Comparison of ENCODE assay signal across 7 mouse cellular contexts in genomic region chr12:11151015-11151414, GRCm38 (mm10). TPM values are rescaled to one million over a fixed set of nuclear protein-coding genes. Genes with fewer than 3 reads are reported as not detected.
DNase-seq lines count a peak whose midpoint lies in the region; ATAC-seq and TF ChIP-seq lines count a peak whose summit lies in the region.

Kcns3 (minus strand) TSS chr12:11151056.

- H3K36me3 ChIP-seq in hindbrain, embryonic 16.5 days (ENCODE audit: control insufficient read depth, insufficient read depth, low read length): no peaks in the 10 kb centered on the region

- no peaks in the 10 kb centered on the region for H3K4me1 ChIP-seq in embryonic fibroblast, embryonic 13.5 days (ENCODE audit: control insufficient read depth, insufficient read depth, low read length)
- peaks cover 14% of the 10 kb centered on the region for H3K4me1 ChIP-seq in hindbrain, embryonic 16.5 days (ENCODE audit: control insufficient read depth, insufficient read depth, low read depth, low read length)

- no peaks in the 10 kb centered on the region for H3K9me3 ChIP-seq in hindbrain, embryonic 16.5 days (ENCODE audit: control insufficient read depth, low read length)

- peak; percentile 12 to 13 for DNase-seq in left cerebral cortex, postnatal 36 days (ENCODE audit: low spot score in 2 of 2)
- no peak for DNase-seq in left cerebral cortex, postnatal 14 days (ENCODE audit: low spot score in 2 of 2)
- DNase-seq in neural tube, embryonic 10.5 days (ENCODE audit: extremely low spot score, low spot score): peak; percentile 17
- no peak for DNase-seq in thymus, postnatal 10 days (ENCODE audit: low spot score in 2 of 2)
- DNase-seq in cerebellum, adult 9-10 months: no peak

- no peak for ATAC-seq in hindbrain, embryonic 16.5 days

- TF ChIP-seq CTCF in embryonic fibroblast, embryonic 13.5 days (IDR thresholded peaks at IDR 0.05; ENCODE audit: borderline replicate concordance, insufficient read depth, low read length): no peak

- H3K4me3 ChIP-seq in embryonic fibroblast, embryonic 13.5 days (ENCODE audit: insufficient read depth, low read length): peak within 1 kb of the TSS; percentile 38
- H3K4me3 ChIP-seq in hindbrain, embryonic 16.5 days (ENCODE audit: low read length): peak within 1 kb of the TSS; percentile 67

- peak within 1 kb of the TSS; percentile 97 for H3K4me2 ChIP-seq in hindbrain, embryonic 16.5 days (ENCODE audit: low read length)

- H3K27ac ChIP-seq in embryonic fibroblast, embryonic 13.5 days (ENCODE audit: insufficient read depth, low read length): no peak within 1 kb of the TSS
- no peak within 1 kb of the TSS for H3K27ac ChIP-seq in hindbrain, embryonic 16.5 days (ENCODE audit: low read depth, low read length)

- peak within 1 kb of the TSS; percentile 65 for H3K9ac ChIP-seq in hindbrain, embryonic 16.5 days (ENCODE audit: low read depth, low read length)

- peaks cover 14% of the 10 kb centered on the region; the same call in 1 of the 2 replicates for H3K27me3 ChIP-seq in hindbrain, embryonic 16.5 days (replicated peaks; ENCODE audit: control insufficient read depth, insufficient read depth, low read length)

- intact Hi-C loops in left cerebral cortex, postnatal 36 days (cut with DNase I): no loop called here
- intact Hi-C loops in left cerebral cortex, postnatal 14 days (cut with DNase I): no loop called here

- 28% methylated on average over 15 of the region's 15 CpGs for WGBS in hindbrain, embryonic 16.5 days

- no peak for TF ChIP-seq POLR2A in embryonic fibroblast, embryonic 13.5 days (IDR thresholded peaks at IDR 0.05; ENCODE audit: low read depth, low read length)

RNA-seq across cellular contexts. Expression of gene Kcns3, which starts in this region (rescaled TPM):
- 1 to 10 TPM; 6.9 to 9.3 TPM for total RNA-seq in left cerebral cortex, postnatal 36 days (2021)
- total RNA-seq in left cerebral cortex, postnatal 14 days (2021): 1 to 10 TPM; 6.0 to 6.8 TPM
- polyA plus RNA-seq in embryonic fibroblast, embryonic 13.5 days (2011; ENCODE audit: insufficient read length, low read depth, missing spikeins): 0.55 and 2.8 TPM in 2 replicates
- polyA plus RNA-seq in hindbrain, embryonic 16.5 days (2015; fragmentation: Nextera tagmentation; extraction: Ambion mirVana): 0.87 and 1.3 TPM in 2 replicates

Comparison
In these comparisons a context has a peak if more than half of its experiments do, and no peak if none do; other contexts are left out.
1. DNase-seq: peak in left cerebral cortex, postnatal 36 days (2 of 2) and neural tube, embryonic 10.5 days (single experiment); none in left cerebral cortex, postnatal 14 days (0 of 2), thymus, postnatal 10 days (0 of 2) and cerebellum, adult 9-10 months (single experiment).